Mouse (Mus musculus) MN1 (cell line): ENCODE results near the gene Fhod1.

Experiments
- DNase-seq: peaks from one replicate; pipeline ENCODE4 v3.0.0-alpha.2; 2016; ENCODE audit warnings: low spot score

Gene Fhod1

GRCm38 (mm10) chr8:105348450-105349095 is 820 bp upstream of the Fhod1 start, which contains the start of gene Slc9a5:
Gene Slc9a5 (plus strand): TSS chr8:105348843.
- peak; percentile 81 for DNase-seq

GRCm38 (mm10) chr8:105346611-105347427 is 934 bp downstream of the Fhod1 start:
- peak; percentile 64 for DNase-seq

DNA sequence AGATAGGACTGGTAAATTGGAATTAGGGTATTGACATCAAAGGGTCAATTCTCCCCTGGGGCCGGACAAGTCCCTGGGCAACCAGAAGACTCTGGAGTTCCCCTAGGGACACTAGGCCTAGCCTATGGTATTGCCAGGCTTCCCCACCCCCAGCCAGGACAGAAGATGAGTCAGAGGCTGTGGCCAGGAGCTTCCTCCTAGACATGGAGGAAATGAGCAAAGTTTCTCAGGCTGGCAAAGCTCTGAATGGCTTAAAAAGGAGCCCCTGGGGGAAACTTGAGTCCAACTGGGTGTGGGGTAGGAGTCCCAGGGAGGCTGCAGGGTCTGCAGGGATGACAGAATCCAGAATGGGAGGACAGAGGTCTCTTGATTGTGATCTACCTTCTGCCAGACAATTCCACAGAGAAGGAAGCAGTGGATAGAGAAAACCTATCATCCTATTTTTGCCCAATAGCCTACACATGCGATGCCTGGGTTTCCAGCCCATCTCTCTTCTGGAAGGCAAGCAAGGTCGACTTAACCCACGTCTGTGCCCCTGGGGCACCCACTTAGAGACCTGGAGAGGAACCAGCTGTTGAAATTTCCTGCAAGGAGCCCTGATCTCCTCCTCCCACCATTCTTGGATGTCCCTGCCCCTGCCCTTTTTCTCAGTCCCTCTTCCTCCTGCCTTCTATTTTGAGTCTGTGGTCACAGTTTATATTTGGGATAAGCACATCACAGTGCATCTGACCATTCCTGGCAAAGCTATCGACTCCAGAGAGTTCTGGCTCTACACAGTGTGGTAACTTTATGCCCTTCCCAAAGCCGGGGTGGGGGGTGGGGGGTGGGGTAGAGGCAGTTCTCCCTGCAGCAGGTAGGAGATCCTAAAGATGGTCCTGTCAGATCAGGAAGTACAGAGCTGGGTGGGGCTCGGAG is 2.4 kb downstream of the Fhod1 start:
- peak; percentile 84 for DNase-seq

- DNase-seq, result no peak
Observed at GRCm38 (mm10) chr8:105343791-105344574, 3.8 kb downstream of the Fhod1 start.

DNA sequence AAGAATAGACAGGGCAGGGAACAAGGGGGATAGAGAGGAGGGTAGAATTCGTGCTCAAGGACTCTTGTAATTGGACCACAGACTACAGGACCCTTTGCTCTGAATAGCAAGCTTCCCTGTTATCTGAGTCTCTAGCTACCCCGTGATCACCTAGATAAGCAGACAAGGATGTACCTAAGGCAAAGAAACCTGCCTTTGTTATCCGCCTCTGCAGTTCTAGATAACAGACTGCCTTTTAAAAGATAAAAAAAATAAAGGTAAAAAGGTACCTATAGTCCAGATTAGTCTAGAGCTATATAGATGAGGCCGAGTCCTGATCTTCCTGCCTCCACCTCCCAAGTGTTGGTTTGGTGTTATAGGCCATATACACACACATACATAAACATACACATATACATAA is 5.0 kb downstream of the Fhod1 start:
- no peak for DNase-seq

GRCm38 (mm10) chr8:105341399-105341798 is 6.4 kb downstream of the Fhod1 start:
- DNase-seq, result no peak

DNA sequence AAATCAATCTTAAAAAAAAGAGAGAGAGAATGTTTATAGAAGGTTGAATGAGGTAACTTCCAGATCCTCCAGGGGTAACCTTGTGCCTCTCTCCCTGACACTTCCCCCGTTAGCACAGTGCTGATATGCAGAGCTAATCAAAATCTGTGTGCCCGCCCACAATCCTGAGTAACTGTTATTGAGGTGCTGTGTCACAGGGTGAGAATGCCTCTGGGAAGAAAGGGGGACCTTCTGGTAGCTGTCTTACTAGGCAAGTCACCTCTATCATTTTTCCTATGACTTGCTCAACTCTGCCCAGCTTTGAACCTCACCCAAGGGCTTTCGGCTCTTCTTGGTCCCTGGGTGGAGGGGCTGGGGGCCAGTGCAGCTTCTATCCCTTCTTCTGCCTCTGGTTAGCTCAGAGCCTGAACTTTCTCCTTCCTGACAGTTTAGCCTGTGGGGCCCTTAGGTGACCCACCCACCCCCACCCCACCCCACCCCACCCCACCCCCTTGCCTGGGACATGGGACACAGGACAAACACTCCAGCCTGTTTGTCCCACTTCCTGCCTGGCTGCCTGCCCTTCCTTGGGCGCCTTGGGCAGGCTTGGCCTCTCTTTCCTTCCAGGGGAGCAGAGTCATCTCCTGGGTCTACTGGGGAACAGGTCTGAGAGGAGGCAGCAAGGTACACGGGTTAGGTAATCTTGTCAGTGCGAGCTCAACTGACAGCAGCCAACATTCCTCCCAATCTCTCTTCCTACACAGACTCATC is 7.7 kb downstream of the Fhod1 start:
- no peak for DNase-seq

- no peak for DNase-seq
Observed at GRCm38 (mm10) chr8:105338992-105339391, 8.8 kb downstream of the Fhod1 start.

- no peak for DNase-seq
Observed at GRCm38 (mm10) chr8:105336373-105337130, 11.2 kb downstream of the Fhod1 start.

DNA sequence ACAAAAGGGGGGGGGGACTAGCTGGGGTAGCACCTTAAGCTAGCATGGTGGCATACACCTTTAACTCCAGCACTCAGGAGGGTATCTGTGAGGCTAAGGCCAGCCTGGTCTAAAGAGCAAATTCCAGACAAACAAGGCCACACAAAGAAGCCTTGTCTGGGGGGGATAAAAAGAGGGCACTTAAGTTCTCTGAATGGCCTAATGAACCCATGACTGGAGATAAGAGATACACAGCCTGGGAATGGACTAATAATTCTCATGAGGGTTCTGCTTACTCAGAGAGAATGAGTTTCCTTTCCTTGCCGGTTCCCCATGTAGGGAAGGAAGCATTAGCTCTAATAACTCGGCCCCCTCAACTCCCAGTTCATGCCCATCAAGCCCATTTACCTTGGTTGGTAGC is 15.2 kb downstream of the Fhod1 start:
- no peak for DNase-seq

DNA sequence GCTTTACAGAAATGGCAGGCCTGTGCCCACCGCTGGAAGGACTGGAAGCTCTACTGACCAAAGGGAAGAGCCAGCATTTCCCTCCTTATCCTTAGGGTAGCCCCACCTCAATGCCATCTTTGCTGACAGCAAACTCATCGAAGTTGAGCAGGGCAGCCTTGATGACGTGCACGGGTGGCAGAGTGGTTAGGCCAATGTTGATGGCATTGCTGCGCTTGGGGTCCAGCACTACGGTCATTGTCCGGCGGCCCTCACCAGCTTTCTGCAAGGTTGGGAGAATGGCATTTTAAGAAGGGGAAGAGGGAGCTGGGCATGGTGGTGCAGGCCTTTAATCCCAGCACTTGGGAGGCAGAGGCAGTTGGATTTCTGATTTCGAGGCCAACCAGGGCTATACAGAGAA is 15.8 kb downstream of the Fhod1 start:
- DNase-seq, result no peak

DNA sequence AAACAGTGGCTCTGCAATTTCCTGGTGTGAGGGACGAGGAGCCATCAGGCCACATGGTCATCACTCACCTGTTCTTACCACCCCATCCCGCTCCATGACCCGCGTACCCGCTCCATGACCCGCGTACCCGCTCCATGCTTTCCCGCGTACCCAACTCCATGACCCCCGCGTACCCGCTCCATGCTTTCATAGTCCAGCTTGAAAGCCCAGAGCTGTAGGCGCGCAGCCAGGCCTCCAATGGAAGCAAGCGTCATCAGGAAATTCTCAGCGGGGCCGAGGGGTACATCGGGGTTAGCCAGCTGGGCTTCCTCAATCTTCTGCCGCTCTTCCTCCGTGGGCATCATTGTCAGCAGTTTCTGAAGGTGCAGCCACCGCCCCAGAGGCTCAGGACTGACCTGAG is 16.3 kb downstream of the Fhod1 start:
- no peak for DNase-seq

DNA sequence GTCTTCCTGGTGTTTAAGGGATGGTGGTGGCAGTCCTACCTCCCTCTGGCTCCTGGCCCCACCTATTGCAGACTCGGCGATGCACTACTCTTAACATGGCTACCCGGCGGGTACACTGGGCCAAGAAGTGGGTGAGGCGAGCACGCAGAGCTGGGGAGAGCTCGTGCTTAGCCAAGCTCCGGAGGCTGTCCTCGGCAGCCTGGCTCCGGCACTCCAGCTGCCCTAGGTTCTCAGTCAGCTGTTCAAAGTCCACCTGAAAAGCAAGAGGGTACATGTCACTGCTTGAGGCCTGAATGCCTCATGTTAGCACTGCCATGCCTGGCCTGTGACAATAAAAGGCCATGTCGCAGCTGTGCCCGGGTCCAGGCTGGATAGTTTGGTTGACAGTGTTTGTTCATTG is 17.4 kb downstream of the Fhod1 start:
- DNase-seq, result no peak

GRCm38 (mm10) chr8:105326968-105327367 is 20.8 kb downstream of the Fhod1 start:
- DNase-seq, result no peak

DNA sequence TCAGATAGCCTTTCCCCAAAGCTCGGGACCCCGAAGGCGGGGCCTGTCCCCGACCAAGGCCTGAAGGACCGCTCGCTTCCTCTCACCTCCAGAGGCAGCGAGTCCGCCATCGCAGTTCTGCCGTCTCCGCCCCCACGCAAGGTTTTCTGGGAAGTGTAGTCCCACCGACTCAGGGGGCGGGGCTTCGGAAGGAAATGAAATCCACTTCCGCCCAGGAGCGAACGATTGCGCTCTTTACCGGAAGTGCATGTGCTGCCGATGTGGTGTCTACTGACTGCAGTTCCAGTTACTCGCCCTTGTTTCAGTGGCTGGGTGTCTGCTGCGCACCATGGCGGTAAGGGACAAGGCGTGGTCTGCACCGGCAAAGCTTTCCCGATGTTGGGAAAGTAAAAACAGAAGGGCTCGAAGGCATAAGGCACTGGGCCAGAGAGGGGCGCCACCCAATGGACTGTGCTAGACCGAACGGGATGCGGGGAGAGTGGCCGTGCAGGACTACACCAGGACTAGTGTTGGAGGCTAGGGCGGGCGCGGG is 21.5 kb downstream of the Fhod1 start, which contains the start of the genes Lrrc29 and Tmem208:
TSS of gene Lrrc29 (minus strand) at position 138 of the 532 bp plus-strand sequence.
TSS of gene Tmem208 (plus strand) at position 214 of the 532 bp plus-strand sequence.
- peak; percentile 98 for DNase-seq

DNA sequence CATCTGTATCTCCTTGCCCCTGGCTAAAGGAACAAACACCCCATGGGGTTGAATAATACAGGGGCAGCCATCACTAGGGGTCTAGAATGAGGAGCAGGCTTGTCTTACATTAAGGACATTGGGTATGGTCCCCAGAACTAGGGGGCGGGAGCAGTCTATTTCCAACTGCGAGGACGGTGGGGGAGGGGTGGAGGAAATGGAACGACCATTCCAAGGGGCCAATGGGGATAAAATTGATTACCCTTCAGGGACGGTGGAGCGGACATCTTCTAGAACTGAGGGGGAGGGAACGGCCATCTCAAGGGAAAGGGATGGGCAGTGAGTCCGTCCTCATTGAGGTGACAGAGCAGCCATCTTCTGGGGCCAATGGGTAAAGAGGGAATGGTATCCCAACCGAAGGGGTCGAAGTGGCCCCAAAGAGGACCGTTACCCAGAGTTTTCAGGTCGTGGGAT is 22.1 kb downstream of the Fhod1 start:
- DNase-seq, result no peak

- no peak for DNase-seq
Observed at GRCm38 (mm10) chr8:105323183-105323582, 24.6 kb downstream of the Fhod1 start.

GRCm38 (mm10) chr8:105318662-105319190 is 29.0 kb downstream of the Fhod1 start:
- no peak for DNase-seq

DNA sequence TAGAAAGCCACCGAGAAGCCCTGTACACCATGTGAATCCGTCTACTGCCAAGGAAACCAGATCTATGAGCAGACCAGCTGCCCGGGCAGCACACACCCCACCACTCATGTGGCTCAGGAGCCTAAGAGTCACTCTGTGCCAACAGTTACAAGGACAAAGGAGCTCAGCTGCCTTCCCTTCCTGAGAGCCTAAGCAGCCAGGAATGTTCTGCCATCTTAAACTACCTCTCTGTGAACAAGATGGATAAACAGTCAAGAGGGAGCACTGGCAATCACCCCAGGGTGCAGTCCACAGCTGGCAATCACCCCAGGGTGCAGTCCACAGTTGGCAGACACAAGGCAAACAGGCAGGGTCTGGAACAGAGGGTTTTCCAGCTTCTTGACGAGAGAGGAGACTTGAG is 29.8 kb downstream of the Fhod1 start:
- DNase-seq, result no peak
